Mouse (Mus musculus) cerebellum, adult 2 months (tissue): ENCODE measurements around the gene Babam2.

Experiments used
- CTCF ChIP-seq: fragments of 200-500 bp; IDR thresholded peaks from 2 replicates; pipeline ENCODE4 v1.5.1; 2011; ENCODE audit warnings: low read depth, mild to moderate bottlenecking, control low read depth, low read length, moderate library complexity, borderline replicate concordance; ENCODE audit not compliant: insufficient read depth
- POLR2A ChIP-seq: fragments of 200-500 bp; IDR thresholded peaks from 2 replicates; pipeline ENCODE4 v1.6.1; 2011; ENCODE audit warnings: low read length, control low read depth, borderline replicate concordance; ENCODE audit not compliant: insufficient read depth

GRCm38 (mm10) chr5:32074053-32074452 lies 376.6 kb downstream of the Babam2 start:
- TF ChIP-seq CTCF (no peak), POLR2A (no peak)
